Mouse (Mus musculus) hindbrain, postnatal 0 days (tissue): ENCODE measurements around the gene Jph3. TPM values are rescaled to one million over a fixed set of nuclear protein-coding genes. Genes with fewer than 3 reads are reported as not detected.

Source experiments
- ATAC-seq: fragments of 200-750 bp; cut with Nextera tagmentation; 2 replicates; pipeline ENCODE4 v1.8.0; 2017; ENCODE audit warnings: mild to moderate bottlenecking, moderate TSS enrichment, moderate library complexity
- DNase-seq: peaks from one replicate; pipeline ENCODE4 v3.0.0-alpha.2; 2015; ENCODE audit warnings: low spot score
- H3K27ac ChIP-seq: fragments of 300-500 bp; sonication (generic); 2 replicates; pipeline ENCODE4 v1.5.1; 2014; ENCODE audit warnings: mild to moderate bottlenecking
- H3K27me3 ChIP-seq: fragments of 300-500 bp; sonication (generic); 2 replicates; pipeline ENCODE4 v1.6.1; 2014; ENCODE audit warnings: low read length, mixed read lengths; ENCODE audit not compliant: insufficient read depth
- H3K36me3 ChIP-seq: fragments of 300-500 bp; sonication (generic); 2 replicates; pipeline ENCODE4 v1.6.1; 2014; ENCODE audit warnings: low read length, mixed read lengths; ENCODE audit not compliant: insufficient read depth
- H3K4me1 ChIP-seq: fragments of 300-500 bp; sonication (generic); 2 replicates; pipeline ENCODE4 v1.6.1; 2014; ENCODE audit warnings: antibody characterized with exemption, low read length, mixed read lengths; ENCODE audit not compliant: insufficient read depth
- H3K4me2 ChIP-seq: fragments of 300-500 bp; sonication (generic); 2 replicates; pipeline ENCODE4 v1.6.1; 2014; ENCODE audit warnings: low read depth, mild to moderate bottlenecking, low read length, moderate library complexity, mixed read lengths
- H3K4me3 ChIP-seq: fragments of 300-500 bp; sonication (generic); 2 replicates; pipeline ENCODE4 v1.5.1; 2014; ENCODE audit warnings: low read length
- H3K9ac ChIP-seq: fragments of 300-500 bp; sonication (generic); replicated peaks from 2 replicates; pipeline ENCODE4 v1.6.1; 2014; ENCODE audit warnings: mild to moderate bottlenecking, low read length, moderate library complexity, mixed read lengths
- H3K9me3 ChIP-seq: fragments of 300-500 bp; sonication (generic); 2 replicates; pipeline ENCODE4 v1.6.1; 2016; ENCODE audit warnings: low read length, mixed read lengths
- CTCF ChIP-seq: IDR thresholded peaks from 2 replicates; pipeline ENCODE4 v1.5.1; 2016; ENCODE audit warnings: antibody characterized with exemption, control low read depth, low read depth
- WGBS: fragments of 180-500 bp; shearing (Covaris S2); extraction: QIAGEN DNeasy Blood & Tissue Kit; methylation state at CpG from one replicate; pipeline ENCODE4 v1.1.7; 2014; 5-methylcytosine and 5-hydroxymethylcytosine counted together
- polyA plus RNA-seq: library from polyadenylated mRNA; unstranded; fragments of >200 nt; fragmentation: Nextera tagmentation; extraction: Ambion mirVana; gene quantifications from 2 replicates; pipeline ENCODE4 v1.2.1, GENCODE M21; 2015
- total RNA-seq: library from RNA; depleted of rRNA; stranded (reverse); fragments of >200 nt; gene quantifications from 2 replicates; pipeline ENCODE4 v1.2.3, GENCODE M21; 2014

Gene Jph3
- total and polyA plus RNA-seq, 2 experiments from 2014 or later = 75.2 to 102 TPM

DNA sequence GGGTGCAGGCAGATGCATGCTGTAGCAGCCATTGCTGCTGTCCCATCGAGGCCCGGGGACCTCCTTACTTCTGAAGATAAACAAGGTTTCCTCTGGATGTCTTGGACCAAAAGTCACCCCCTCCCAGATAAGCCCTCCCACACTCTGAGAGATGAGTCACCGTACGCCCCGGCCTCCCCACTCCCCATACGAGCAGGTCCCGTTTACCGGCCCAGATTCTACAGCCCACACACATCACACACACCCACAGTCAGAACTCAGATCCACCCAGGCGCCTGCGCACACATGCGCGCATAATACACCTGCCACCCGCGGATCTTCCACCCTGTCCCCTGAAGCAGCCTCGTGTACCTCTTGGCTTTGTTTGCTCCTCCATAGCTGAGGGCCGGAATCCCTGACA lies 4.8 kb downstream of the Jph3 start:
- H3K36me3 ChIP-seq = no peaks in the 10 kb centered on the region
- WGBS = 91% methylated on average over 16 of the region's 16 CpGs
- no peak overlapping the region for H3K4me3 ChIP-seq
- no peak for DNase-seq
- H3K4me1 ChIP-seq = peaks cover 8% of the 10 kb centered on the region
- no peak overlapping the region for H3K4me2 ChIP-seq
- peaks cover 5% of the 10 kb centered on the region for H3K27me3 ChIP-seq
- no peak for TF ChIP-seq CTCF
- ATAC-seq = no peak
- H3K9me3 ChIP-seq = no peaks in the 10 kb centered on the region
- H3K9ac ChIP-seq = no peak overlapping the region
- H3K27ac ChIP-seq = no peak overlapping the region

GRCm38 (mm10) chr8:121736236-121736635 lies 6.8 kb downstream of the Jph3 start:
- Histone ChIP-seq H3K27me3 (no peaks in the 10 kb centered on the region), H3K4me2 (no peak overlapping the region), H3K27ac (no peak overlapping the region), H3K9ac (no peak overlapping the region), H3K9me3 (no peaks in the 10 kb centered on the region), H3K4me3 (no peak overlapping the region), H3K4me1 (peaks cover 8% of the 10 kb centered on the region), H3K36me3 (no peaks in the 10 kb centered on the region)
- 20% methylated on average over 7 of the region's 7 CpGs for WGBS
- ATAC-seq = no peak
- TF ChIP-seq CTCF = no peak
- DNase-seq = peak; percentile 51

GRCm38 (mm10) chr8:121740721-121741120 lies 11.3 kb downstream of the Jph3 start:
- Histone ChIP-seq H3K4me1 (no peaks in the 10 kb centered on the region), H3K4me2 (no peak overlapping the region), H3K9ac (no peak overlapping the region), H3K36me3 (no peaks in the 10 kb centered on the region), H3K27me3 (no peaks in the 10 kb centered on the region), H3K27ac (no peak overlapping the region), H3K9me3 (no peaks in the 10 kb centered on the region), H3K4me3 (no peak overlapping the region)
- no peak for TF ChIP-seq CTCF
- ATAC-seq = no peak
- no peak for DNase-seq
- WGBS = 90% methylated on average over 10 of the region's 10 CpGs

DNA sequence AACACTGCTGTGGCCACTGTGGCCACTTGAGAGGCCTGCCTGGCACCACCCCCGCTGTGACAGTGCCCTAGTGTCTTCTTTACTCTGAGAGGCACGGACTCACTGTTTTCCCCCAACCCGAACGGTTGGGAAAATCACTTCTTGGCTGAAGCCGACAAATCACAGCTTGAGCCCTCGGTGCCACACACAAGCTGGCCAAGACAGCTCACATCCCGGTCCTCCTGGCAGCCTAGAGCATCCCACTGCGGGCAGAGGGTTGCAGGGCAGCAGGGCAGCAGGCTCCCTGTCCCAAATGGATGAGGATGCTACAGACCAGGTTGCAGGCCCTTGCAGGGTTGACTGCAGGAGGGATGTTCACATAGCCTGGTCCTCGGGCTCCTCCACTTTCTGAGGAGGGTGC lies 20.1 kb downstream of the Jph3 start:
- Histone ChIP-seq H3K9me3 (no peaks in the 10 kb centered on the region), H3K36me3 (no peaks in the 10 kb centered on the region), H3K4me3 (no peak overlapping the region), H3K4me1 (no peaks in the 10 kb centered on the region), H3K4me2 (no peak overlapping the region), H3K27ac (no peak overlapping the region), H3K27me3 (no peaks in the 10 kb centered on the region), H3K9ac (no peak overlapping the region)
- WGBS = 53% methylated on average over 9 of the region's 9 CpGs
- DNase-seq (peak; percentile 36), ATAC-seq (no peak)
- no peak for TF ChIP-seq CTCF

GRCm38 (mm10) chr8:121750512-121750911 lies 21.1 kb downstream of the Jph3 start:
- Histone ChIP-seq H3K4me2 (no peak overlapping the region), H3K27ac (no peak overlapping the region), H3K9me3 (no peaks in the 10 kb centered on the region), H3K27me3 (no peaks in the 10 kb centered on the region), H3K9ac (no peak overlapping the region), H3K36me3 (no peaks in the 10 kb centered on the region), H3K4me1 (no peaks in the 10 kb centered on the region), H3K4me3 (no peak overlapping the region)
- ATAC-seq (no peak), DNase-seq (no peak)
- peak; percentile 39 for TF ChIP-seq CTCF
- 35% methylated on average over 3 of the region's 3 CpGs for WGBS

DNA sequence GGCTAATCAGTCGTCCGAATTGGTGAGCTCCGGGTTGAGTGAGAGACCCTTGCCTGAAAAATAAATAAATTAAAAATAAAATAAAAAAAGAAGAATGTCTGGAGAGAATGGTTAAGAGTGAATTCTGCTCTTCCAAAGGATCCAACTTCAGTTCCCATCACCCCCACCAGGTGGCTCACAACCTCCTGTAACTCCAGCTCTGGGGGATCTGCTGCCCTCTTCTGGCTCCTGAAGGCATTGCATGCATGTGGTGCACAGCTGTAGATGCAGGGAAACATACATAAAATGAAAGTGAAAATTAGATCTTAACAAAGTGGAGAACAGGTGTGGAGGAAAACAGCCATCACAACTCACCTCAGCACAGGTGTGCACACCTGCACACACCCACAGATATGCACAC lies 22.0 kb downstream of the Jph3 start:
- WGBS = 23% methylated on average over 3 of the region's 3 CpGs
- Histone ChIP-seq H3K4me1 (no peaks in the 10 kb centered on the region), H3K4me2 (no peak overlapping the region), H3K9ac (no peak overlapping the region), H3K9me3 (no peaks in the 10 kb centered on the region), H3K27ac (no peak overlapping the region), H3K4me3 (no peak overlapping the region), H3K27me3 (no peaks in the 10 kb centered on the region), H3K36me3 (no peaks in the 10 kb centered on the region)
- ATAC-seq (no peak; the same call in 1 of the 2 replicates), DNase-seq (peak; percentile 88)
- TF ChIP-seq CTCF = peak; percentile 98

GRCm38 (mm10) chr8:121758470-121758869 lies 29.0 kb downstream of the Jph3 start:
- Histone ChIP-seq H3K27me3 (no peaks in the 10 kb centered on the region), H3K36me3 (no peaks in the 10 kb centered on the region), H3K27ac (no peak overlapping the region), H3K4me1 (0 out of 2 replicates have a peak, but pooled peaks cover 3% of the 10 kb centered on the region), H3K9ac (no peak overlapping the region), H3K4me2 (no peak overlapping the region), H3K4me3 (no peak overlapping the region), H3K9me3 (no peaks in the 10 kb centered on the region)
- ATAC-seq (no peak), DNase-seq (no peak)
- WGBS = 77% methylated on average over 12 of the region's 12 CpGs
- TF ChIP-seq CTCF = no peak
